Mouse (Mus musculus): Measurements from ENCODE around the gene Abcb11. TPM values are rescaled to one million over a fixed set of nuclear protein-coding genes. Genes with fewer than 3 reads are reported as not detected.

Gene Abcb11
- polyA plus RNA-seq, 1 experiment from 2014 or later: 2.8 TPM

DNA sequence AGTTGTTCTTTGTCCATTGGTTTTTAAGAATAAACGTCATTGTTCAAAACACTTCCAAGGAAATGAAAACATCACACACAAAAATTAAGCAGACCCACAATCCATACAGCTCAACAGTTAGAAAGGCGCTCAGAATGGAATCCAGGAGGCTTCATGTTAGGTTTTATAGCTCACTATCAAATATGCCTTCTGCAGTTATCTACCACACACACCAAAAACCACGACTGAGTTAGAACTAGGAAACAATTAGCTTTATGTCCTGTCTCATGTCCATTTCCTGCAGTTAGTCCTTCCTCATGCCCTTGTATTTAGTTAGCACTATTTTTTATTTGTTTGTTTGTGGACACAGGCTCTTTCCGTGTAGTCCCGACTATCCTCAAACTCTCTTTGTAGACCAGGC lies 151.4 kb downstream of the Abcb11 start:
- Histone ChIP-seq H3K9ac (ENCODE audit: low read depth, low read length) (no peak overlapping the region), H3K9me3 (ENCODE audit: control insufficient read depth) (no peaks in the 10 kb centered on the region), H3K36me3 (ENCODE audit: control insufficient read depth, insufficient read depth) (peaks cover 26% of the 10 kb centered on the region), H3K27ac (ENCODE audit: low read depth, low read length) (no peak overlapping the region), H3K4me1 (replicated peaks; ENCODE audit: control insufficient read depth, insufficient read depth, low read length) (no peaks in the 10 kb centered on the region), H3K27me3 (replicated peaks; ENCODE audit: control insufficient read depth, insufficient read depth, low read length) (no peaks in the 10 kb centered on the region), H3K4me2 (replicated peaks; ENCODE audit: low read depth) (no peak overlapping the region), H3K4me3 (ENCODE audit: low read depth, low read length) (no peak overlapping the region)
- no peak for ATAC-seq
- no peak for TF ChIP-seq CTCF (IDR thresholded peaks at IDR 0.05; ENCODE audit: low read depth)
- 76% methylated on average over 5 of the region's 5 CpGs for WGBS

DNA sequence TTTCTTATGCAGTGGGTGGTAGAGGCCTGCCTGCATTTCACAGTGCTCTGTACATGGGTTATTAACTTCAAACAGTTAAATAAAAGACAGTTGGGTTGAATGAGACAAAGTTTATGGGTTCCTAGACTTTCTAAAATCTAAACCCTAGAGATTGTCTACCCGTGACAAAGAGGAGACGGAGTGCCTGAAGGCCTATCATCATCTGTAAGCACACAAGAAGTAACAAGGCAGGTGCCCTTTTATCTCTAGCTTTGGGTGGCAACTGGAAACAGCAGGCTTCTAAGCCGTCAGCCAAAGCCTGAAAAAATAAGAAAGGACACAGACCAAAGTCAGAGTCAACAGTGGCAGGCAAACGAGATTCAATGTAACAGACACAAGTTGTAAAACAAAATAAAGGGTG lies 153.2 kb downstream of the Abcb11 start:
- ATAC-seq: no peak
- WGBS: 80% methylated on average over 4 of the region's 4 CpGs
- TF ChIP-seq CTCF (IDR thresholded peaks at IDR 0.05; ENCODE audit: low read depth): no peak

DNA sequence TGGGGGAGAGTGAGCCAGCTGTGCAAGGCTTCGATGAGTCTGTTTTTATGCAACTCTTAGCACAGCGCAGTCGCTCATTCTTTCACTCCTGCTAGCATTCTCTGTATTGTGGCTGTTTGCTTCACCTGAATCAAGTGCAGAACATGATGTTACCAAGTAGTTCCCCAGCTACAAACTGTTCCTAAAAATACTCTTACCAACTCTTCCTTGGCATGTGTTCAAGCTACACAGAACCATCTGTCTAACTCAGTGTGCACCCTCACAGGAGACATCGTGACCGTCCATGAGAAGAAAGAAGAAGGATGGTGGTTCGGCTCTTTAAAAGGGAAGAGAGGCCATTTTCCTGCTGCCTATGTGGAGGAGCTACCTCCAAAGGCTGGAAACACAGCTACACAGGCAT lies 153.7 kb downstream of the Abcb11 start:
- no peak overlapping the region for H3K27ac ChIP-seq (ENCODE audit: low read depth, low read length)
- H3K4me3 ChIP-seq (ENCODE audit: low read depth, low read length): no peak overlapping the region
- H3K36me3 ChIP-seq (ENCODE audit: control insufficient read depth, insufficient read depth): peaks cover 36% of the 10 kb centered on the region
- no peaks in the 10 kb centered on the region for H3K27me3 ChIP-seq (replicated peaks; ENCODE audit: control insufficient read depth, insufficient read depth, low read length)
- no peak overlapping the region for H3K4me2 ChIP-seq (replicated peaks; ENCODE audit: low read depth)
- no peak for TF ChIP-seq CTCF (IDR thresholded peaks at IDR 0.05; ENCODE audit: low read depth)
- H3K4me1 ChIP-seq (replicated peaks; ENCODE audit: control insufficient read depth, insufficient read depth, low read length): no peaks in the 10 kb centered on the region
- 85% methylated on average over 6 of the region's 6 CpGs for WGBS
- H3K9me3 ChIP-seq (ENCODE audit: control insufficient read depth): no peaks in the 10 kb centered on the region
- no peak for ATAC-seq
- H3K9ac ChIP-seq (ENCODE audit: low read depth, low read length): no peak overlapping the region

More for the DNA sequence above, 153.2 kb downstream of the Abcb11 start:
- Histone ChIP-seq H3K27me3 (replicated peaks; ENCODE audit: control insufficient read depth, insufficient read depth, low read length) (no peaks in the 10 kb centered on the region), H3K36me3 (ENCODE audit: control insufficient read depth, insufficient read depth) (peaks cover 36% of the 10 kb centered on the region), H3K4me1 (replicated peaks; ENCODE audit: control insufficient read depth, insufficient read depth, low read length) (no peaks in the 10 kb centered on the region), H3K4me2 (replicated peaks; ENCODE audit: low read depth) (no peak overlapping the region), H3K9ac (ENCODE audit: low read depth, low read length) (no peak overlapping the region), H3K27ac (ENCODE audit: low read depth, low read length) (no peak overlapping the region), H3K4me3 (ENCODE audit: low read depth, low read length) (no peak overlapping the region), H3K9me3 (ENCODE audit: control insufficient read depth) (no peaks in the 10 kb centered on the region)

Other genes with a start within 250 kb of the Abcb11 start
- 33.3 and 37.9 TPM in 2 replicates for gene Nostrin, start 206.8 kb downstream of the Abcb11 start, polyA plus RNA-seq (2015; fragmentation: Nextera tagmentation; extraction: Ambion mirVana)
- 46.0 and 47.8 TPM in 2 replicates for gene Spc25, start 136.4 kb downstream of the Abcb11 start, polyA plus RNA-seq (2015; fragmentation: Nextera tagmentation; extraction: Ambion mirVana)
- gene G6pc2, start 131.5 kb downstream of the Abcb11 start, polyA plus RNA-seq (2015; fragmentation: Nextera tagmentation; extraction: Ambion mirVana): not detected in 2 replicates
- 2.2 TPM in 2 replicates for gene Dhrs9, start 37.8 kb upstream of the Abcb11 start, polyA plus RNA-seq (2015; fragmentation: Nextera tagmentation; extraction: Ambion mirVana)
- gene Lrp2, start 243.4 kb upstream of the Abcb11 start, polyA plus RNA-seq (2015; fragmentation: Nextera tagmentation; extraction: Ambion mirVana): 1.6 TPM in 2 replicates

All from intestine, postnatal 0 days (tissue).